Mouse (Mus musculus): ENCODE data around the gene Nat14.

GRCm38 (mm10) chr7:4911561-4911960, 10.3 kb upstream of the Nat14 start:
- peak; percentile 64 for TF ChIP-seq CTCF (IDR thresholded peaks at IDR 0.05; ENCODE audit: low read depth, low read length)
- TF ChIP-seq POLR2A (IDR thresholded peaks at IDR 0.05; ENCODE audit: borderline replicate concordance, low read depth, low read length), result no peak
